24 mouse cellular contexts compared by ENCODE assay signal in the genomic region with DNA sequence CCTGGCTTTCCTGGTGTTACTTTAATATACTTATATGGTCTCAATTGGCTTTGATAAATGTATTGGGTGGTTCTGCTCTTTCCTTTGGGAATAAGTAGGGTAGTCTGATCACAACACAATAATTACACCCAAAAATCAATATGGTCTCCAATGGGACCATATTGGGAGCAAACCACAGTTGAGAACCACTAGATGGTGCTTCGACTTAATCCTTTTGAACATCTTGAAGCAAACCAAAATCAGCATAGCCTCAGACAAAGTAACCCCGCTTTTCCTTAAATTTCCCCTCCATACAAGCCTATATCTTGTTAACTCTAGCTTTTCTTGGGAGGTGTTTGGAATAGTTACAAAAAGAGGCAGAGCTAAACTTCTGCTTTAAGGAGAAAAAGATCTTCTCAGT. TPM values are rescaled to one million over a fixed set of nuclear protein-coding genes. Genes with fewer than 3 reads are reported as not detected.
DNase-seq lines count a peak whose midpoint lies in the region; ATAC-seq and TF ChIP-seq lines count a peak whose summit lies in the region.
"Had no signal": no experiment of that assay in that cellular context is flagged by ENCODE, and none has a peak within 500 bp of the region (broad histone marks: within the 10 kb centered on the region; RNA-seq: fewer than 3 reads in every experiment).

No protein-coding gene starts in this region.

- H3K4me3 ChIP-seq in heart, adult 2 months, result no peak overlapping the region
- no peak overlapping the region for H3K4me3 ChIP-seq in heart, embryonic 12.5 days
- no peak overlapping the region for H3K4me3 ChIP-seq in lung, postnatal 0 days (ENCODE audit: low read depth, low read length)
- H3K4me3 ChIP-seq: forebrain, embryonic 10.5 days; hindbrain, embryonic 12.5 days; limb, embryonic 12.5 days; liver, embryonic 13.5 days had no signal

- intact Hi-C loops in heart, adult 2 months (cut with DNase I), result loop anchor here (5.0 kb wide), 1 partner anchor 130 kb away; the partner anchor contains the start of gene Ccdc80

- TF ChIP-seq POLR2A in heart, adult 2 months (IDR thresholded peaks at IDR 0.05; ENCODE audit: insufficient read depth, low read depth, low read length), result no peak

- no peak for DNase-seq in heart, adult 2 months
- peak; percentile 33 for DNase-seq in lung, postnatal 0 days (ENCODE audit: low spot score)
- no peak for DNase-seq in lung, postnatal 10 days
- DNase-seq in adipocyte (ENCODE audit: low spot score), result peak; percentile 69
- no peak for DNase-seq in T-cell, adult 2 months (ENCODE audit: low spot score)
- DNase-seq in testis, postnatal 10 days (ENCODE audit: low spot score), result no peak
- DNase-seq: cerebellum, adult 2 months; cerebellum, postnatal 36 days; gastrocnemius, postnatal 25 days; kidney, adult 8-10 months; retina, postnatal 1 day; thymus, adult 18-20 months; thymus, postnatal 4 days had no signal

- TF ChIP-seq CTCF in heart, adult 2 months (IDR thresholded peaks at IDR 0.05), result peak; percentile 53
- TF ChIP-seq CTCF in lung, postnatal 0 days (IDR thresholded peaks at IDR 0.05), result peak; percentile 48

- no peak for TF ChIP-seq EP300 in heart, adult 2 months (IDR thresholded peaks at IDR 0.05; ENCODE audit: insufficient read depth, low read depth, low read length)
- no peak for TF ChIP-seq EP300 in lung, postnatal 0 days (IDR thresholded peaks at IDR 0.05)

- no peak for ATAC-seq in heart, embryonic 12.5 days (ENCODE audit: insufficient number of reproducible peaks, low FRiP score)
- no peak for ATAC-seq in lung, postnatal 0 days
- ATAC-seq: midbrain, embryonic 16.5 days had no signal

- no peaks in the 10 kb centered on the region for H3K9me3 ChIP-seq in heart, embryonic 12.5 days (replicated peaks)
- H3K9me3 ChIP-seq in lung, postnatal 0 days (ENCODE audit: low read length), result no peaks in the 10 kb centered on the region
- H3K9me3 ChIP-seq: forebrain, embryonic 10.5 days; hindbrain, embryonic 12.5 days; limb, embryonic 12.5 days; liver, embryonic 13.5 days had no signal

- no peaks in the 10 kb centered on the region for H3K27me3 ChIP-seq in heart, adult 2 months (ENCODE audit: control insufficient read depth, insufficient read depth, low read length)
- H3K27me3 ChIP-seq in heart, embryonic 12.5 days (replicated peaks), result no peaks in the 10 kb centered on the region
- H3K27me3 ChIP-seq in lung, postnatal 0 days (replicated peaks; ENCODE audit: insufficient read depth, low read length), result no peaks in the 10 kb centered on the region
- H3K27me3 ChIP-seq: hindbrain, embryonic 12.5 days; limb, embryonic 12.5 days; liver, embryonic 13.5 days had no signal

- no peak overlapping the region for H3K4me2 ChIP-seq in heart, embryonic 12.5 days
- H3K4me2 ChIP-seq in lung, postnatal 0 days (replicated peaks; ENCODE audit: low read depth, low read length), result no peak overlapping the region
- H3K4me2 ChIP-seq: hindbrain, embryonic 12.5 days; limb, embryonic 12.5 days; liver, embryonic 13.5 days had no signal

- WGBS in heart, adult 2 months, result 74% methylated on average over 2 of the region's 2 CpGs
- 77% methylated on average over 2 of the region's 2 CpGs for WGBS in heart, embryonic 12.5 days
- WGBS in lung, postnatal 0 days, result 79% methylated on average over 2 of the region's 2 CpGs

- H3K4me1 ChIP-seq in heart, adult 2 months (ENCODE audit: control insufficient read depth, insufficient read depth, low read length), result peaks cover 4% of the 10 kb centered on the region
- no peaks in the 10 kb centered on the region; the same call in 1 of the 2 replicates for H3K4me1 ChIP-seq in heart, embryonic 12.5 days (replicated peaks)
- peaks cover 6% of the 10 kb centered on the region; the same call in 1 of the 2 replicates for H3K4me1 ChIP-seq in lung, postnatal 0 days (ENCODE audit: insufficient read depth, low read depth, low read length)
- H3K4me1 ChIP-seq: forebrain, embryonic 10.5 days; hindbrain, embryonic 12.5 days had no signal

- H3K27ac ChIP-seq in heart, adult 2 months, result peak overlapping the region; percentile 2
- H3K27ac ChIP-seq in heart, embryonic 12.5 days (ENCODE audit: poor library complexity, severe bottlenecking), result no peak overlapping the region
- no peak overlapping the region for H3K27ac ChIP-seq in lung, postnatal 0 days (ENCODE audit: low read length)
- H3K27ac ChIP-seq: forebrain, embryonic 10.5 days; hindbrain, embryonic 12.5 days; limb, embryonic 12.5 days had no signal

- H3K36me3 ChIP-seq in heart, adult 2 months (ENCODE audit: control insufficient read depth, insufficient read depth, low read length), result no peaks in the 10 kb centered on the region
- H3K36me3 ChIP-seq in heart, embryonic 12.5 days, result no peaks in the 10 kb centered on the region
- H3K36me3 ChIP-seq in lung, postnatal 0 days (ENCODE audit: insufficient read depth, low read length), result no peaks in the 10 kb centered on the region
- H3K36me3 ChIP-seq: forebrain, embryonic 10.5 days; hindbrain, embryonic 12.5 days; limb, embryonic 12.5 days; liver, embryonic 13.5 days had no signal

- no peaks in the 10 kb centered on the region for H3K79me2 ChIP-seq in heart, adult 2 months (replicated peaks; ENCODE audit: control insufficient read depth, insufficient read depth, low read length)

- no peak overlapping the region for H3K9ac ChIP-seq in heart, adult 2 months (ENCODE audit: low read depth, low read length)
- no peak overlapping the region for H3K9ac ChIP-seq in heart, embryonic 12.5 days
- H3K9ac ChIP-seq in lung, postnatal 0 days (replicated peaks; ENCODE audit: low read depth), result no peak overlapping the region
- H3K9ac ChIP-seq: hindbrain, embryonic 12.5 days; limb, embryonic 12.5 days; liver, embryonic 13.5 days had no signal

RNA-seq across cellular contexts. Expression of gene Cd200r3, which starts 18.8 kb away (rescaled TPM):
- not detected for total RNA-seq in heart, adult 2 months (2021)
- not detected in 2 replicates for polyA plus RNA-seq in heart, adult 2 months (2012; rRNA removed)
- polyA plus RNA-seq in heart, embryonic 12.5 days (2016; fragmentation: Nextera tagmentation; extraction: Ambion mirVana), result 0.13 and 0.27 TPM in 2 replicates
- polyA plus RNA-seq in lung, postnatal 0 days (2015; fragmentation: Nextera tagmentation; extraction: Ambion mirVana), result 0.87 and 0.92 TPM in 2 replicates
- total RNA-seq: adrenal gland, postnatal 36 days; gastrocnemius, postnatal 25 days; heart, postnatal 10 days; layer of hippocampus, postnatal 10 days had no signal
- polyA plus RNA-seq: cerebellum, adult 2 months; forebrain, embryonic 10.5 days; frontal cortex, adult 2 months; hindbrain, embryonic 12.5 days; limb, embryonic 12.5 days; midbrain, embryonic 16.5 days; neural tube, embryonic 11.5 days had no signal

Comparison
In these comparisons a context has a peak if more than half of its experiments do, and no peak if none do; other contexts are left out.
1. DNase-seq: peak in lung, postnatal 0 days (single experiment) and adipocyte (single experiment); none in heart, adult 2 months (0 of 2), lung, postnatal 10 days (single experiment), T-cell, adult 2 months (single experiment) and testis, postnatal 10 days (single experiment).